Mouse (Mus musculus) liver, embryonic 15.5 days (tissue): ENCODE measurements around the gene Insl3. TPM values are rescaled to one million over a fixed set of nuclear protein-coding genes. Genes with fewer than 3 reads are reported as not detected.

Experiments used
- ATAC-seq: fragments of 200-750 bp; cut with Nextera tagmentation; 2 replicates; pipeline ENCODE4 v1.8.0; 2017; ENCODE audit warnings: moderate number of reproducible peaks, mild to moderate bottlenecking, moderate library complexity; ENCODE audit not compliant: insufficient read depth
- H3K27ac ChIP-seq: fragments of 300-500 bp; sonication (generic); replicated peaks from 2 replicates; pipeline ENCODE4 v1.5.1; 2015; ENCODE audit warnings: mild to moderate bottlenecking, inconsistent platforms
- H3K27me3 ChIP-seq: fragments of 300-500 bp; sonication (generic); 2 replicates; pipeline ENCODE4 v1.6.1; 2015; ENCODE audit warnings: mild to moderate bottlenecking, inconsistent platforms
- H3K36me3 ChIP-seq: fragments of 300-500 bp; sonication (generic); replicated peaks from 2 replicates; pipeline ENCODE4 v1.6.1; 2015; ENCODE audit warnings: moderate library complexity, mild to moderate bottlenecking, inconsistent platforms
- H3K4me1 ChIP-seq: fragments of 300-500 bp; sonication (generic); replicated peaks from 2 replicates; pipeline ENCODE4 v1.6.1; 2015; ENCODE audit warnings: inconsistent platforms
- H3K4me2 ChIP-seq: fragments of 300-500 bp; sonication (generic); 2 replicates; pipeline ENCODE4 v1.6.1; 2015; ENCODE audit warnings: moderate library complexity, mild to moderate bottlenecking, inconsistent platforms
- H3K4me3 ChIP-seq: fragments of 300-500 bp; sonication (generic); replicated peaks from 2 replicates; pipeline ENCODE4 v1.5.1; 2015; ENCODE audit warnings: mild to moderate bottlenecking, inconsistent platforms
- H3K9ac ChIP-seq: fragments of 300-500 bp; sonication (generic); 2 replicates; pipeline ENCODE4 v1.6.1; 2015; ENCODE audit warnings: moderate library complexity, mild to moderate bottlenecking, inconsistent platforms
- H3K9me3 ChIP-seq: fragments of 300-500 bp; sonication (generic); replicated peaks from 2 replicates; pipeline ENCODE4 v1.6.1; 2016; ENCODE audit warnings: inconsistent platforms
- WGBS: fragments of 180-500 bp; shearing (Covaris S2); methylation state at CpG from one replicate; pipeline ENCODE4 v1.1.7; 2015; ENCODE audit warnings: mixed read lengths; ENCODE audit not compliant: insufficient replicate concordance; 5-methylcytosine and 5-hydroxymethylcytosine counted together
- polyA plus RNA-seq: library from polyadenylated mRNA; unstranded; fragments of >200 nt; fragmentation: Nextera tagmentation; extraction: Ambion mirVana; gene quantifications from 2 replicates; pipeline ENCODE4 v1.2.1, GENCODE M21; 2015

Insl3 gene
- polyA plus RNA-seq, 1 experiment from 2014 or later, result 3.0 TPM

- no peak overlapping the region for H3K27ac ChIP-seq
- no peak overlapping the region for H3K4me2 ChIP-seq
- ATAC-seq, result no peak
- no peaks in the 10 kb centered on the region for H3K9me3 ChIP-seq
- H3K36me3 ChIP-seq, result peaks cover 7% of the 10 kb centered on the region; the same call in 1 of the 2 replicates
- H3K9ac ChIP-seq, result no peak overlapping the region
- peaks cover 33% of the 10 kb centered on the region for H3K27me3 ChIP-seq
- H3K4me1 ChIP-seq, result peaks cover 26% of the 10 kb centered on the region
- H3K4me3 ChIP-seq, result no peak overlapping the region
- 53% methylated on average over 4 of the region's 4 CpGs for WGBS
Observed at GRCm38 (mm10) chr8:71678216-71678615, 10.8 kb upstream of the Insl3 start.

- H3K9ac ChIP-seq, result no peak overlapping the region
- peaks cover 42% of the 10 kb centered on the region for H3K27me3 ChIP-seq
- no peak for ATAC-seq
- peaks cover 7% of the 10 kb centered on the region; the same call in 1 of the 2 replicates for H3K36me3 ChIP-seq
- H3K4me3 ChIP-seq, result no peak overlapping the region
- peaks cover 26% of the 10 kb centered on the region for H3K4me1 ChIP-seq
- WGBS, result 70% methylated on average over 16 of the region's 16 CpGs
- no peak overlapping the region for H3K27ac ChIP-seq
- H3K9me3 ChIP-seq, result no peaks in the 10 kb centered on the region
- peak overlapping the region; percentile 40 for H3K4me2 ChIP-seq
Observed at GRCm38 (mm10) chr8:71679116-71679515, 9.9 kb upstream of the Insl3 start.

GRCm38 (mm10) chr8:71679550-71680168 is 9.4 kb upstream of the Insl3 start:
- no peak overlapping the region for H3K27ac ChIP-seq
- no peak for ATAC-seq
- peaks cover 7% of the 10 kb centered on the region; the same call in 1 of the 2 replicates for H3K36me3 ChIP-seq
- no peaks in the 10 kb centered on the region for H3K9me3 ChIP-seq
- WGBS, result 70% methylated on average over 46 of the region's 46 CpGs
- H3K4me3 ChIP-seq, result peak overlapping the region; percentile 18
- H3K27me3 ChIP-seq, result peaks cover 47% of the 10 kb centered on the region
- peak overlapping the region; percentile 40 for H3K4me2 ChIP-seq
- H3K9ac ChIP-seq, result no peak overlapping the region
- H3K4me1 ChIP-seq, result peaks cover 26% of the 10 kb centered on the region

- no peak overlapping the region for H3K4me3 ChIP-seq
- no peak overlapping the region for H3K9ac ChIP-seq
- peaks cover 25% of the 10 kb centered on the region for H3K4me1 ChIP-seq
- H3K4me2 ChIP-seq, result no peak overlapping the region
- H3K36me3 ChIP-seq, result peaks cover 7% of the 10 kb centered on the region; the same call in 1 of the 2 replicates
- peaks cover 54% of the 10 kb centered on the region for H3K27me3 ChIP-seq
- H3K9me3 ChIP-seq, result no peaks in the 10 kb centered on the region
- H3K27ac ChIP-seq, result no peak overlapping the region
- WGBS, result 65% methylated on average over 21 of the region's 21 CpGs
- no peak for ATAC-seq
Observed at GRCm38 (mm10) chr8:71680471-71680870, 8.5 kb upstream of the Insl3 start.

- H3K4me1 ChIP-seq, result peaks cover 18% of the 10 kb centered on the region
- no peak for ATAC-seq
- no peak overlapping the region for H3K4me2 ChIP-seq
- no peak overlapping the region for H3K4me3 ChIP-seq
- H3K27me3 ChIP-seq, result peaks cover 64% of the 10 kb centered on the region
- 61% methylated on average over 18 of the region's 18 CpGs for WGBS
- peaks cover 7% of the 10 kb centered on the region; the same call in 1 of the 2 replicates for H3K36me3 ChIP-seq
- H3K9ac ChIP-seq, result no peak overlapping the region
- no peak overlapping the region for H3K27ac ChIP-seq
- H3K9me3 ChIP-seq, result no peaks in the 10 kb centered on the region
Observed at GRCm38 (mm10) chr8:71681369-71681915, 7.6 kb upstream of the Insl3 start.

GRCm38 (mm10) chr8:71682832-71683231 is 6.2 kb upstream of the Insl3 start:
- H3K36me3 ChIP-seq, result peaks cover 7% of the 10 kb centered on the region; the same call in 1 of the 2 replicates
- ATAC-seq, result no peak
- H3K27me3 ChIP-seq, result peaks cover 78% of the 10 kb centered on the region
- H3K9me3 ChIP-seq, result no peaks in the 10 kb centered on the region
- H3K4me3 ChIP-seq, result no peak overlapping the region
- no peak overlapping the region for H3K4me2 ChIP-seq
- peaks cover 6% of the 10 kb centered on the region for H3K4me1 ChIP-seq
- H3K9ac ChIP-seq, result no peak overlapping the region
- H3K27ac ChIP-seq, result no peak overlapping the region
- 70% methylated on average over 12 of the region's 12 CpGs for WGBS

- H3K4me2 ChIP-seq, result no peak overlapping the region
- H3K36me3 ChIP-seq, result no peaks in the 10 kb centered on the region
- 0 out of 2 replicates have a peak, but pooled peaks cover 4% of the 10 kb centered on the region for H3K4me1 ChIP-seq
- H3K9ac ChIP-seq, result no peak overlapping the region
- ATAC-seq, result no peak
- H3K9me3 ChIP-seq, result no peaks in the 10 kb centered on the region
- H3K27ac ChIP-seq, result no peak overlapping the region
- H3K4me3 ChIP-seq, result no peak overlapping the region
- H3K27me3 ChIP-seq, result peaks cover 93% of the 10 kb centered on the region
- 68% methylated on average over 10 of the region's 10 CpGs for WGBS
Observed at GRCm38 (mm10) chr8:71684701-71685100, 4.3 kb upstream of the Insl3 start.

GRCm38 (mm10) chr8:71685573-71685972 is 3.4 kb upstream of the Insl3 start:
- Histone ChIP-seq H3K27ac (no peak overlapping the region), H3K9me3 (no peaks in the 10 kb centered on the region), H3K4me3 (no peak overlapping the region), H3K36me3 (no peaks in the 10 kb centered on the region), H3K4me2 (no peak overlapping the region), H3K9ac (no peak overlapping the region), H3K27me3 (peaks cover 95% of the 10 kb centered on the region), H3K4me1 (0 out of 2 replicates have a peak, but pooled peaks cover 4% of the 10 kb centered on the region)
- ATAC-seq, result no peak
- 64% methylated on average over 29 of the region's 29 CpGs for WGBS

- H3K4me3 ChIP-seq, result no peak overlapping the region
- 45% methylated on average over 23 of the region's 23 CpGs for WGBS
Observed at GRCm38 (mm10) chr8:71686143-71686734, 2.8 kb upstream of the Insl3 start.

GRCm38 (mm10) chr8:71687616-71688015 is 1.4 kb upstream of the Insl3 start:
- Histone ChIP-seq H3K27ac (no peak overlapping the region), H3K9ac (no peak overlapping the region), H3K9me3 (no peaks in the 10 kb centered on the region), H3K27me3 (peaks cover 99% of the 10 kb centered on the region), H3K4me1 (0 out of 2 replicates have a peak, but pooled peaks cover 4% of the 10 kb centered on the region), H3K4me2 (no peak overlapping the region), H3K36me3 (no peaks in the 10 kb centered on the region), H3K4me3 (no peak overlapping the region)
- whole genome bisulfite sequencing, result 41% methylated on average over 8 of the region's 8 CpGs
- ATAC-seq, result no peak

More at GRCm38 (mm10) chr8:71686143-71686734, 2.8 kb upstream of the Insl3 start:
- H3K4me1 ChIP-seq, result 0 out of 2 replicates have a peak, but pooled peaks cover 4% of the 10 kb centered on the region
- H3K36me3 ChIP-seq, result no peaks in the 10 kb centered on the region
- H3K27ac ChIP-seq, result no peak overlapping the region
- H3K9ac ChIP-seq, result no peak overlapping the region
- ATAC-seq, result peak; percentile 17; the same call in 1 of the 2 replicates
- H3K9me3 ChIP-seq, result no peaks in the 10 kb centered on the region
- no peak overlapping the region for H3K4me2 ChIP-seq
- peaks cover 96% of the 10 kb centered on the region for H3K27me3 ChIP-seq

GRCm38 (mm10) chr8:71692509-71692908 is 3.5 kb downstream of the Insl3 start:
- Histone ChIP-seq H3K4me2 (no peak overlapping the region), H3K4me1 (0 out of 2 replicates have a peak, but pooled peaks cover 5% of the 10 kb centered on the region), H3K27me3 (peaks cover 97% of the 10 kb centered on the region), H3K27ac (no peak overlapping the region), H3K4me3 (no peak overlapping the region), H3K9ac (no peak overlapping the region), H3K36me3 (no peaks in the 10 kb centered on the region), H3K9me3 (no peaks in the 10 kb centered on the region)
- 4% methylated on average over 30 of the region's 30 CpGs for WGBS
- no peak for ATAC-seq
